Mouse (Mus musculus) C2C12 (cell line): Measurements from ENCODE around the gene Zfp661.

Experiments
- CTCF ChIP-seq: IDR thresholded peaks from one replicate; pipeline ENCODE4 v1.5.1; 2011; ENCODE audit not compliant: control insufficient read depth, insufficient read depth, insufficient read length
- MAX ChIP-seq: IDR thresholded peaks from one replicate; pipeline ENCODE4 v1.6.1; 2011; ENCODE audit warnings: mild to moderate bottlenecking, control low read depth
- MYOD1 ChIP-seq: IDR thresholded peaks from one replicate; pipeline ENCODE4 v1.6.1; 2011; ENCODE audit warnings: low read depth; ENCODE audit not compliant: control insufficient read depth, insufficient read length
- MYOG ChIP-seq: IDR thresholded peaks from one replicate; pipeline ENCODE4 v1.6.1; 2011; ENCODE audit not compliant: control insufficient read depth, insufficient read length; ENCODE audit errors: extremely low read depth
- USF1 ChIP-seq: IDR thresholded peaks from one replicate; pipeline ENCODE4 v1.6.1; 2011; ENCODE audit warnings: low read depth, mild to moderate bottlenecking, control low read depth, moderate library complexity

DNA sequence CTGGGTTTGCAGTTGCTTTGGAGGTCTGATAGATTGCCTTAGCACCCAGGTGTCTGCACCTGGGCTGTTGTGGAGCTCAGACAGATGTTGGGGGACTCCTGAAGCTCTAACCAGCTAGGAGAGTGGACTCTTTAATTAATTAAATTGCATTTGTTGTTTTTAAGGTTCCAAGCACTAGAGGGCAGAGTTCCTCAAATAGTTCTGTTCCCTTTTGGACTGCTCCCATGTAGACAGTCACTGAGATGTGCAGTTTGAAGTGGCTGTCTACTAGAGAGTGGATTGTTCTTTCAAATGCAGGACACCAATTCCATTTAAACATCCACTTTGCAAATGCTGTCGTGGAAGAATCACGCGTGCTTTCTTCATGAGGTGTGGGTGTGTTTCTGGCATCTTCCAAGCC lies 21.3 kb upstream of the Zfp661 start:
- TF ChIP-seq CTCF, result no peak
- TF ChIP-seq MYOG, result no peak
- TF ChIP-seq MYOD1, result no peak
- no peak for TF ChIP-seq MAX
- no peak for TF ChIP-seq USF1
